Mouse (Mus musculus): ENCODE data around the gene Apex1.
"Not testable (repeated sequence)": the region's sequence is repeated elsewhere in the genome, so short reads cannot be mapped to it uniquely, and the experiment has no call there.

The Apex1 gene

DNA sequence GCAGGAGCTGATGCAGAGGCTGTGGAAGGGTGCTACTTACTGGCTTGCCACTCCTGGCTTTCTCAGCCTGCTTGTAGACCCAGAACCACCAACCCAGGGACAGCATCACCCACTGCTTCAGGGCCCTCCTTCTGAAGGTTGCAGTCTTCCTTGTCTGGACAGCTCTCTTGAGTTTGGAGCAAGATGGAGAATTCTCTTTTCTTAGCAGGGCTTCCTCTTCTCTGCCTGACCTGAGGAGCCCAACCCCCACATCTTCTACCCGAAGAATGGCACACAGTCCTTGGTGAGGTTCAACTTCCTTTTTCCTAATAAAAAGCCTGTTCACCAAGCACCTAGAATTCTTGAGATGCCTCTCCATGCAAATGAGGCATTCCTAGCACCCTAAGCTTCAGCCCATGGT, 46.1 kb downstream of the Apex1 start:
- DNase-seq = no peak

GRCm38 (mm10) chr14:50973054-50973453, 48.3 kb downstream of the Apex1 start:
- not testable (repeated sequence) for DNase-seq

DNA sequence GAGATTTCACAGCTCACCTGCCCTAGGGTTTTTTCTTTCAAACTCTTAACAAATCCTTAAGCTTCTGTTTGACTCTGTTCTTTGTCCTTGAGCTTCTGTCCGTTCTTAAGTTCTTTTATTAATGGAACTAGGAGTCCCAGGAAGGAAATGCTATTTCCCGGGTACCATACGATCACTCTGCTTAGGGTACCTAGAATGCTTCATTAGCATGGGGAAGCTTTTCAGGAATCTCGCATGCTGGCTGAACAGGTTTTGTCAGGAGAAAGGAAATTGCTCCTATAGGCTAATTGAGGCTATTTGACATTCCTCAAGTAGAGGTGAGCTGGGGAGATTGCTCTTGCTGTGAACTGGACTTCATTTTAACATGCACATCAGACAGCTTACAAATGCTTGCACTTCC, 48.9 kb downstream of the Apex1 start:
- DNase-seq = no peak

DNA sequence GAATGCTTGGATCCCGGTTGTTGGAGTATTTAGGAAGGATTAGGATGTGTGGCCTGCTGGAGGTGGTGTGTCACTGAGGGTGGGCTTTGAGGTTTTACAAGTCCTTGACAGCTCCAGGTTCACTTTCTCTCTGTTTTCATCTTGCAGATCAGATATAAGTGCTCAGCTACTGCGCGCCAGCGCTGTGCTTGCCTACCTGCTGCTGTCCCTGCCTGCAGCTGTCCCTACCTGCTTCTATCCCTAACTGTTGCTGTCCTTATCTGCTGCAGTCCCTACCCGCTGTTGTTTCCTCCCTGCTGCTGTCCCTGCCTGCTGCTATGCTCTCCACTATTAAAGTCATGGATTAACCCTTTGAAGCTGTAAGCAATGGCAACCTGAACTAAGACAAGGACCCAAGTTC, 50.2 kb downstream of the Apex1 start:
- DNase-seq = no peak

DNA sequence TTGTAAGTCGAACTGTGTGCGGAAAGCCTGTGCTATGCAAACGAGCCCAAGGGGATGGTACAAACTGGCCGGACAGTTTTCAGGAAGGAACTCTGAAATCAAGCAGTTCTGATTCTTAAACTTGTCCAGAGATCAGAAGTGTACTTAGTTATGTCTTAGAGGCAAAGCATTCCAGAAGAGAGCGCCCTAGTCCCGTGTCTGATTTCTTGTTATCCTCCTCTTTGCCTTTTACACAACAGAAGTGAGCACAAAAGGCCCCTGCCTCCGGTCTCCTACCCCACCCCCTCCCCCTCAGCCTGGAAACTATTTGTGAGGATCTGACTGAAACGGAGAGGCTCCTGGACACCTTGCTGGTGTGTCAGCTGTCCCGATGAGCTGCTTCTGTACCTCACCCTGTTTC, 51.9 kb downstream of the Apex1 start:
- no peak for DNase-seq
